Mouse (Mus musculus): ENCODE measurements around the gene Syngr2. TPM values are rescaled to one million over a fixed set of nuclear protein-coding genes. Genes with fewer than 3 reads are reported as not detected.
"Not testable (repeated sequence)": the region's sequence is repeated elsewhere in the genome, so short reads cannot be mapped to it uniquely, and the experiment has no call there.

The Syngr2 gene
- polyA plus RNA-seq, 1 experiment from 2014 or later: 39.4 TPM

DNA sequence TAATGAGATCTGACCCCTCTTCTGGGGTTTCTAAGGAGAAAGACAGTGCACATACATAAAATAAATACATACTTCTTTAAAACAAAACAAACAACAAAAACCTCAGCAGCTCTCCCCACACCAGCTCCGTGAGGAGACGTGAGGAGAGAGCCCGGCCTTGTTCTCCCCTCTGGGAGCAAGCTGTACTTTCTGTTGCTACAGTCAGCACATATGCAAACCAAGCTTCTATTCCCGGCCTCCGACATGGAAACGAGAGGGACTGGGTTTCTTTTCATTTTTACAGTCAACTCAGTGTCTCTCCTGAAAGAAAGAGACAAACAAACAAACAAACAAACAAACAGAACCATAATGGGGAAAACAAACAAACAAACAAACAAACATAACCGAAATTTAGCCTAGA, 9.4 kb upstream of the Syngr2 start:
- H3K9me3 ChIP-seq (replicated peaks): no peaks in the 10 kb centered on the region
- no peak overlapping the region for H3K4me3 ChIP-seq
- no peak overlapping the region for H3K27ac ChIP-seq (replicated peaks)
- H3K36me3 ChIP-seq: no peaks in the 10 kb centered on the region
- DNase-seq (ENCODE audit: low spot score): no peak
- H3K27me3 ChIP-seq (ENCODE audit: low read depth, poor library complexity, severe bottlenecking): no peaks in the 10 kb centered on the region
- 84% methylated on average over 7 of the region's 7 CpGs for WGBS
- peaks cover 23% of the 10 kb centered on the region for H3K4me1 ChIP-seq

DNA sequence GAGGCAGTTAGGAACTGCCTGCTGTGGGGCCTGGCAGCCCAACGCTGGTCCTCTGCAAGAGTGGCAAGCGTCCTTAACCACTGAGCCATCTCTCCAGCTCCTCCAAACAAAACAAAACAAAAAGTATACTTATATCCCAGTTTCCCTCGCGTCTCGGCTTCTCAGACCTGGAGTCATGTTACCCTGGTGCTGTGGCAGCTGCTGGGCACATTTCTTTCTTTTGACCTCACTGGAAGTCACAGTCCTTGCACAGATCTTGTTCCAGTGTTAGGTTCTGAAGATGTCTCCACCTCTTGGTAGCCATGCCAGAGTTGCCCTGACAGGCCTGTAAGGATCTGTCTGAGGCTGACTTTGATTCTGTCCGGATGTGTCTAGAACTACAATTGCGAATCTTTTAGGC, 7.8 kb upstream of the Syngr2 start:
- WGBS: 74% methylated on average over 7 of the region's 7 CpGs
- no peak for DNase-seq (ENCODE audit: low spot score)
- H3K9me3 ChIP-seq (replicated peaks): no peaks in the 10 kb centered on the region
- H3K4me3 ChIP-seq: no peak overlapping the region
- H3K36me3 ChIP-seq: no peaks in the 10 kb centered on the region
- H3K27me3 ChIP-seq (ENCODE audit: low read depth, poor library complexity, severe bottlenecking): no peaks in the 10 kb centered on the region
- no peak overlapping the region for H3K27ac ChIP-seq (replicated peaks)
- peaks cover 15% of the 10 kb centered on the region; the same call in 1 of the 2 replicates for H3K4me1 ChIP-seq

DNA sequence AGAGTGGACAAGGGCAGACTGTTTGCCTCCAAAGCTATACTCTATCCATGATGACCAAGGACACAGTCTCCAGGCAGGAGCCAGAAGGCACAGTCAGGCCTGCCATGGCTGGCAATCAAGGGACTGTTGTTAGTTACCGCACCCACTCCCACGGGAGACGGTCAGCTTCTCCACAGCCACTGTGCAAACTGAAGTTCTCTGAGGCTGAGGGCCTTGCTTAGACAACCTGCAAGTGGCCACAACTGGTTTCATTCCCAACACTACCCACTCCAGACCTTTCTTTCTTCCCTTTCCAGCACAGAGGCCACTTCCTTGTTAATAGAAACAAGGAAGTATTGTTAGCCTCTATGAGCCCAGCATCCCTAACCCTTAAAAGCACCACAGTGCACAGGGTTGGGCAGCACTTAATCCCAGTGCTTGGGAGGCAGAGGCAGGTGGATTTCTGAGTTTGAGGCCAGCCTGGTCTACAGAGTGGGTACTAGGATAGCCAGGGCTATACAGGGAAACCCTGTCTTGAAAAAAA, 6.2 kb upstream of the Syngr2 start:
- Histone ChIP-seq H3K27me3 (ENCODE audit: low read depth, poor library complexity, severe bottlenecking) (no peaks in the 10 kb centered on the region), H3K27ac (replicated peaks) (no peak overlapping the region), H3K4me3 (no peak overlapping the region), H3K4me1 (peaks cover 4% of the 10 kb centered on the region; the same call in 1 of the 2 replicates), H3K9me3 (replicated peaks) (no peaks in the 10 kb centered on the region), H3K36me3 (no peaks in the 10 kb centered on the region)
- DNase-seq (ENCODE audit: low spot score): no peak
- 90% methylated on average over 3 of the region's 3 CpGs for WGBS

DNA sequence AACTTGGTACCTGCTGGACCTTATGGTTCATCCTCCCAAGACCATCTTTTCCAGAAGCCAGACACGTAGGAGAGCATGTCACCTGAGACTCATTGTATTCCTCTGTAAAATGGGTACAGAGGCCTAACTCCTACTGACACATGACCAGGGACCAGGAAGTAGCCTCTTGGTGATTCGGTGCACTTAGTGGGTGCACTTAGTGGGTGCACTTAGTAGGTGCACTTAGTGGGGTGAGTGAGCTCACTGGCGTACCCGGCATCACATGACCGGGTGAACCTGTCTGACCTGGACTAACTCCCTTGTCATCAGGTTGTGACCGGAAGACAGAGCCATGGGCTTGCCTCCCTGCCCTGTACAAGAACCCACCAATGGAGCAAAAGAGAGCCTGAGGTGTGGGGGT, 2.7 kb upstream of the Syngr2 start:
- peaks cover 26% of the 10 kb centered on the region for H3K4me1 ChIP-seq
- H3K36me3 ChIP-seq: peaks cover 4% of the 10 kb centered on the region
- 0 out of 2 replicates have a peak, but pooled peaks cover 4% of the 10 kb centered on the region for H3K27me3 ChIP-seq (ENCODE audit: low read depth, poor library complexity, severe bottlenecking)
- DNase-seq (ENCODE audit: low spot score): no peak
- 94% methylated on average over 6 of the region's 6 CpGs for WGBS
- no peak overlapping the region for H3K4me3 ChIP-seq
- no peak overlapping the region for H3K27ac ChIP-seq (replicated peaks)
- H3K9me3 ChIP-seq (replicated peaks): no peaks in the 10 kb centered on the region

DNA sequence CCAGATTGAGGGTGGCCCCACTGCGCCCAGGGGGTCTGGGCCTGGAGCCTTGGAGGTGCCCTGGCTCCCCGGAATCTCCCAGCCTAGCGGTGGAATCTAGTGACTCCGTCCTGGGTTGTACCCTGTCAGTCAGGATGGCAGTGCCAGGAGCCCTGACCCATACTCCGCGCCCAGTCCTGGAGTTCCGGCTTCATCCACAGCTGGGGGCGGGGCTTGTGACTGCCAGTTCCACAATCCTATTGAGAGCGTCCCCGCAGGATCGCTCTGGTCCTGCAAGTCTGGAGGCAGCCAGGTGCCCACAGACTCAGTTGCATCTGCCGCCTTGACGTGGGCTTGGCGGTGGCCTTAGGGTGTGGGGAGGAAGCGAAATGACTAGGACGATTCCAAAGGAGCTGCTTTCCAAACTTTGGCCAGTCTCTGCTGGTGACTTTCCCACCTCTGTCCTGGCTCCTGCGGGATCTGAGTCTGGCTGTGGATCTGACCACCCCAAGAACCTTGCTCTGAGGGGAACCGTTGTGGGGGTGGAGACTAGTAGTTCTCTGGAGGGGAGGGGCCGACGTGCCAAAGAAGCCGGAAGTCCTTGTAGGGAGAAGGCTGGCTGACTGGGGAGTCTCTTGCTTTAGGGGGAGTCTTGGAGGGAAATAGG, 1.1 kb downstream of the Syngr2 start:
- peak; percentile 80 for DNase-seq (ENCODE audit: low spot score)
- H3K4me1 ChIP-seq: peaks cover 26% of the 10 kb centered on the region
- H3K4me3 ChIP-seq: peak overlapping the region; percentile 94
- H3K9me3 ChIP-seq (replicated peaks): no peaks in the 10 kb centered on the region
- peaks cover 42% of the 10 kb centered on the region for H3K36me3 ChIP-seq
- peak overlapping the region; percentile 73 for H3K27ac ChIP-seq (replicated peaks)
- H3K27me3 ChIP-seq (ENCODE audit: low read depth, poor library complexity, severe bottlenecking): 0 out of 2 replicates have a peak, but pooled peaks cover 4% of the 10 kb centered on the region
- WGBS: under 1% methylated on average over 21 of the region's 21 CpGs

DNA sequence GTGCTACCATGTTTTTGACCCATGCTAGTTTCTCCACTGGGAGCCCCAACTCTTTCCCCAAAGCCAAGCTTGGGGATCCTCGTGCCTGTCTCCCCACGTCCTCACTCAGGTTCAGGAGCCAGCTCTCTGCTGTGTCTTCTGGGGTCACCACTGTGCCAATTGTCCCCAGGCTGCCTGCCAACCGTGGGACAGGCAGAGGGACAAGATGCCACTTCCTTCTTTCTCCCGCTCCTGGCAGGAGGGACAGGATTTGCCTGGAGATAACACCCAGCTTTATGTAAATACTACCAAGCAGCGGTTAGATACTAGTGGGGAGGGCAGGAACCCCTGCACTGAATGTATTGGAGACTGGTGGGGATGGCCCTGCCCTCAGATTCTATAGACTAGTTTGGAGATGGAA, 4.4 kb downstream of the Syngr2 start:
- WGBS: 91% methylated on average over 5 of the region's 5 CpGs
- Histone ChIP-seq H3K27ac (replicated peaks) (no peak overlapping the region), H3K27me3 (ENCODE audit: low read depth, poor library complexity, severe bottlenecking) (no peaks in the 10 kb centered on the region), H3K4me1 (peaks cover 26% of the 10 kb centered on the region), H3K9me3 (replicated peaks) (no peaks in the 10 kb centered on the region), H3K4me3 (no peak overlapping the region), H3K36me3 (peaks cover 75% of the 10 kb centered on the region)
- DNase-seq (ENCODE audit: low spot score): no peak

DNA sequence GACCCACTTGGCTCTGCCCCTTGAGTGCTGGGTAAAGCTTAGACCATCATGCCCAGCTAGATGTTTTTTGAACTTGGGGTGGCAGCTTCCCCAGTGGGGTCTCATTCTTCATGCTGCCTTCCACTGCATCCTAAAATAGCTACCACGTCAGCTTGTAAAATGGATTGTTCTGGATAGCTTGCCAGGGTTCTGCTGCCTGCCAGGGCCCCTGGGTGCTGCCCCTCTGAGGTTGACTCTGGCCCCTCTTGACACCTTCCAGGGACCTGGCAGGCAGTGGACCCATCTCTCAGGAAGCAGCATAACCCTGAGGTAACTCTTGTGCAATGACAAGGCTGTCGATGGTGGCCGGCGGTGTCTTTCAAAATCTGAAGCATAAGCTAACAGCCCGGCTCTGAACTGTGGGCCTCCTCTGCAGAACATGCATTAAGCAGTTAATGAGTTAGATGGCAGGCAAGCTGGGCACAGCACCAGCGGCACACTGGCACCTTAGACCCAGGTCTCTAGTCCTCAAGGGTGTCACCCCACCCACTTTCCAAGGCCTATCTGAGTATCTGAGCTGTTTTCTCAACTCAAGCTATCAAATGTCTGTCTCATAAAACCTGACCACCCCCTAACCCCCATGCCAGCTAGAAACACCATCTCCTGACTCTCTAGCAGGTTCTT, 5.4 kb downstream of the Syngr2 start:
- Histone ChIP-seq H3K4me1 (peaks cover 22% of the 10 kb centered on the region), H3K36me3 (peaks cover 85% of the 10 kb centered on the region), H3K27ac (replicated peaks) (no peak overlapping the region), H3K27me3 (ENCODE audit: low read depth, poor library complexity, severe bottlenecking) (no peaks in the 10 kb centered on the region), H3K4me3 (no peak overlapping the region), H3K9me3 (replicated peaks) (no peaks in the 10 kb centered on the region)
- DNase-seq (ENCODE audit: low spot score): no peak
- WGBS: 91% methylated on average over 6 of the region's 6 CpGs

DNA sequence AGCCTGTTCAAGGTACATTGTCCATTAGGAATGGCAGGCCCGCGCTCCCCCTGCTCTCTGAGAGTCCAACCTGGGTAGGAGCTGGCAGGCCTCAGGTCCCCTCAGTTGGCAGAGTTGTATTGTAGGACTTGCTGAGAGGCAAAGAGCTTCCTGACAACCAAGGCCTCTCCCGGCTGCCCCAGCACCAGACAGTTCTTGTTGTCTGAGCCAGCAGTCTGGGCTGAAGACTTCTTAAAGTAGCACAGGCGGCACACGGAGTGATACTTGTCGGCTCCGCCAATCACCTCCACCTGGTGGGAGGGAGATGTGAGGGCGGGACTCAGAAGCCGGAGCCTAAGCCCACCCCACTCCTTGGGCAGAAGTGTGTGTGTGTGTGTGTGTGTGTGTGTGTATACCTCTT, 6.4 kb downstream of the Syngr2 start:
- H3K27ac ChIP-seq (replicated peaks); DNase-seq (ENCODE audit: low spot score); H3K4me3 ChIP-seq; H3K27me3 ChIP-seq (ENCODE audit: low read depth, poor library complexity, severe bottlenecking); H3K9me3 ChIP-seq (replicated peaks): not testable (repeated sequence)
- 91% methylated on average over 9 of the region's 9 CpGs for WGBS
- Histone ChIP-seq H3K4me1 (peaks cover 12% of the 10 kb centered on the region), H3K36me3 (peaks cover 95% of the 10 kb centered on the region)

DNA sequence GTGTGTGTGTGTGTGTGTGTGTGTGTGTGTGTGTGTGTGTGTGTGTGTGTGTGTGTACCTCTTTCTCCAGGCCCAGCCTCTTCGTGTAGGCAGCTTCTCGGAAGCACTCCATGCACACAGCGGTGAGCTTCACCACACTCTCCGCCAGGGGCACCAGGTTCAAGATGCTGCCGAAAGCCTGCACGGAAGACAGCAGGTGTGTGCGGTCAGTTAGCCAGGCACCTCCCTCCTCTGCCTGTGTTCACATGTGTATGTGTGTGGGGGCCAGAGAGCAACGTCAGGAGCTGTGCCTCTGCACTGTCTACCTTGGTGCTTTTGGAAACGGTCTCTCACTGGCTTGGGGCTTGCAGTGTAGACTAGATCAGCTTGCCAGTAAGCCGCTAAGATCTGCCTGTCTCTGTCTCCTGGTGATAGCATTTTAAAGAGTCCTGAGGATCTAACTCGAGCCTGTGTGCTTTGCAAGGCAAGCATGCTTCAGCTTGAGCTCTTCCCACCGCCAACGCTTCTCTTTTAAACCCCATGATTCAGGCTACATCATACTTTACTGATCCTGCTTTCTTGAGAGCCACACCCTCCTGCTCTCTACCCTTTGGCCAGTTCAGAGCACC, 7.0 kb downstream of the Syngr2 start:
- Histone ChIP-seq H3K4me3 (no peak overlapping the region), H3K27ac (replicated peaks) (no peak overlapping the region), H3K27me3 (ENCODE audit: low read depth, poor library complexity, severe bottlenecking) (no peaks in the 10 kb centered on the region), H3K9me3 (replicated peaks) (no peaks in the 10 kb centered on the region), H3K36me3 (peaks cover 99% of the 10 kb centered on the region), H3K4me1 (0 out of 2 replicates have a peak, but pooled peaks cover 6% of the 10 kb centered on the region)
- no peak for DNase-seq (ENCODE audit: low spot score)
- 91% methylated on average over 13 of the region's 13 CpGs for WGBS

DNA sequence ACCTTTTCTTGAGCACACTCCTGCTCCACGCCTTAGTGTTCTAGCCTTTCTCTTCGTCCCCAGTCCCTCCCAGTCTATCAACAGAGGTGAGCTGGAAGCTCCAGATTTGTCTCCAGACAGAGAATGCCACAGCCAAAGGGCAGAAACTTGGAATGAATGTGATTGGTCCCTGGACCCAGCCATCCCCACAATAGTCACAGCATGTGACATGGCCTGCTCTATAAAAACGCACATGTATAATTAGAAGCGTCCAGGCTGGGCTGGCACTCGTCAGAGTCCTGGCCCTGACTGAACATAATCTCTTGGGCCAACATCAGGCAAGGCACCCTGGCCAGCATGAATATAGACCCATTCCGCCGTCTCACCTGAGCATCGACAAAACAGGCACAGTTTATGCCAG, 9.6 kb downstream of the Syngr2 start:
- Histone ChIP-seq H3K36me3 (peaks cover 100% of the 10 kb centered on the region), H3K4me3 (no peak overlapping the region), H3K9me3 (replicated peaks) (no peaks in the 10 kb centered on the region), H3K4me1 (peaks cover 12% of the 10 kb centered on the region), H3K27ac (replicated peaks) (no peak overlapping the region), H3K27me3 (ENCODE audit: low read depth, poor library complexity, severe bottlenecking) (no peaks in the 10 kb centered on the region)
- no peak for DNase-seq (ENCODE audit: low spot score)
- 87% methylated on average over 8 of the region's 8 CpGs for WGBS

DNA sequence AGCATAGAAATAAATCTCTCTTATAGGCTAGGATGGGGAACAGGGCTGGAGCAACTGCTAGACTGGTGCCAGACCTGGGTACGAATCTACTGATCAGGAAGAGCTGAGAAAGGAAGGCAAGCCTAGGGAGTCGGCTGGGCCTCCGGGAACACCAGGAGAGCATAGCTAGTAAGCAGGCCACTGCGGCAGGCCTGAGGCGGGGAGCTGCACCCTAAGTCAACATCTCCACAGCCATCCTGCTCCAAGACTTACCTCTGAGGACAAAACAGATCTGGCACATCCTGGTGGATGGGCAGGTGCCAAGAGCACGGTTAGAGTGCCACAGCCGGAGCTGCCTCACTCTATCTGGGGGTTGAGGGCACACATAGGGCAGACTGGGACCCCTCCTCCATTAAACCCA, 10.7 kb downstream of the Syngr2 start:
- no peaks in the 10 kb centered on the region for H3K27me3 ChIP-seq (ENCODE audit: low read depth, poor library complexity, severe bottlenecking)
- 96% methylated on average over 7 of the region's 7 CpGs for WGBS
- H3K27ac ChIP-seq (replicated peaks): no peak overlapping the region
- H3K4me1 ChIP-seq: peaks cover 23% of the 10 kb centered on the region
- no peaks in the 10 kb centered on the region for H3K9me3 ChIP-seq (replicated peaks)
- no peak overlapping the region for H3K4me3 ChIP-seq
- peaks cover 91% of the 10 kb centered on the region for H3K36me3 ChIP-seq
- DNase-seq (ENCODE audit: low spot score): no peak

DNA sequence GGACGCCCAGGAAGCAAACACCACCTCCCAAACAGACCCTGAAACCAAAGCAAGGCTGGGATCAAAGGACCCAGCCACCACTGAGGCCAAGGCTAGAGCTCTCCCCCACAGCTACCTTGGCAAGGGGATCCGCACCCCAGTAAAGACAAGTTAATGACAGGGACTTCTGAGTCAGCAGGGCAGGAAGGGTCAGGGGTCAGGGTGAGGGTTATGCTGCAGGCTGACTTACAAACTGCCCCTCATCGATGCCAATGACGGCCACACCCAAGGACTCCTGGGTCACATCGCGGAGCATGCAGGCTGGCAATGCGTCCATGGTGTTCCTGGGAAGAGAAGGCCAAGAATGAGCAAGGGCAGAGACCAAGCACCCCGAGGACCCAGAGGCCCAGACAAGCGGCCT, 12.4 kb downstream of the Syngr2 start:
- no peak for DNase-seq (ENCODE audit: low spot score)
- no peak overlapping the region for H3K4me3 ChIP-seq
- peaks cover 74% of the 10 kb centered on the region for H3K36me3 ChIP-seq
- WGBS: 90% methylated on average over 9 of the region's 9 CpGs
- H3K27me3 ChIP-seq (ENCODE audit: low read depth, poor library complexity, severe bottlenecking): no peaks in the 10 kb centered on the region
- H3K4me1 ChIP-seq: peaks cover 40% of the 10 kb centered on the region
- no peak overlapping the region for H3K27ac ChIP-seq (replicated peaks)
- no peaks in the 10 kb centered on the region for H3K9me3 ChIP-seq (replicated peaks)

DNA sequence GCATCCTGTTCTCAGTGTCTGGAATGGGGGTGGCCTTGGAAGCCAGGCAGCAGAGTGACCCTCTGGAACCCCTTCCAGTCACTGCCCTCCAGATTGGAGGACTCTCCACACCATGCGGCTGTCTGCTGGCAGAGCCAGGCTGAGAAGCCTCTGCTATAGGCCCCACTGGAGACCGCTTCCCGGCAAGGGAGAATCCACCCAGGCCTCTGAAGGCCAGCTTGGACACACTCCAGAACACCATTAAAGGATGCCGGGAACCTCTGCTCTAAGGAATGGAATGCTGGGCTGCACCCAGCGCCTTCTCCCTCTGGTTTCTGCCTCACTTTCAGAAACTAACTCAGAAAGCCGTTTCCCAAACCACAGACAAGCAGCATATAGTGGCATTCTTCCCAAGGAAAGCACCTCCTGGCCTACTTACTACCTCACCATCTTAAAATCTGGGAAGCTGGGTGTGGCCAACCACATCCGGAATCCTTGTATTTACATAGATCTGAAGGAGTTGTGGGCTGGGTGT, 13.3 kb downstream of the Syngr2 start:
- H3K9me3 ChIP-seq (replicated peaks): no peaks in the 10 kb centered on the region
- no peak for DNase-seq (ENCODE audit: low spot score)
- peaks cover 65% of the 10 kb centered on the region for H3K36me3 ChIP-seq
- no peaks in the 10 kb centered on the region for H3K27me3 ChIP-seq (ENCODE audit: low read depth, poor library complexity, severe bottlenecking)
- H3K27ac ChIP-seq (replicated peaks): no peak overlapping the region
- no peak overlapping the region for H3K4me3 ChIP-seq
- 94% methylated on average over 7 of the region's 7 CpGs for WGBS
- H3K4me1 ChIP-seq: peaks cover 49% of the 10 kb centered on the region
